Mouse (Mus musculus) right cerebral cortex, adult 2 months (tissue): ENCODE results near the gene Olfr851.

Experiments
- DNase-seq, 2 experiments: peaks; one replicate each; pipeline ENCODE4 v3.0.0; 2021 to 2022; ENCODE audit warnings: low spot score in 2 of 2

The Olfr851 gene

GRCm38 (mm10) chr9:19492995-19493394 is at the start of gene Olfr851:
Olfr851 (plus strand) TSS chr9:19493295.
- no peak for DNase-seq

GRCm38 (mm10) chr9:19478148-19478547 is 14.9 kb upstream of the Olfr851 start, which contains the start of gene Olfr850:
Olfr850 (minus strand) TSS chr9:19478248.
- DNase-seq = no peak

GRCm38 (mm10) chr9:19540976-19541375 is 47.9 kb downstream of the Olfr851 start, which contains the start of gene Olfr853:
Olfr853 (minus strand) TSS chr9:19541076.
- no peak for DNase-seq
